Mouse (Mus musculus): Measurements from ENCODE around the gene Pacs2. TPM values are rescaled to one million over a fixed set of nuclear protein-coding genes. Genes with fewer than 3 reads are reported as not detected.
A peak's percentile ranks its signal among the peaks of the same experiment; 100 is the strongest.

Pacs2 gene
- 39.0 and 39.1 TPM in 2 replicates for polyA plus RNA-seq (2012; rRNA removed)

DNA sequence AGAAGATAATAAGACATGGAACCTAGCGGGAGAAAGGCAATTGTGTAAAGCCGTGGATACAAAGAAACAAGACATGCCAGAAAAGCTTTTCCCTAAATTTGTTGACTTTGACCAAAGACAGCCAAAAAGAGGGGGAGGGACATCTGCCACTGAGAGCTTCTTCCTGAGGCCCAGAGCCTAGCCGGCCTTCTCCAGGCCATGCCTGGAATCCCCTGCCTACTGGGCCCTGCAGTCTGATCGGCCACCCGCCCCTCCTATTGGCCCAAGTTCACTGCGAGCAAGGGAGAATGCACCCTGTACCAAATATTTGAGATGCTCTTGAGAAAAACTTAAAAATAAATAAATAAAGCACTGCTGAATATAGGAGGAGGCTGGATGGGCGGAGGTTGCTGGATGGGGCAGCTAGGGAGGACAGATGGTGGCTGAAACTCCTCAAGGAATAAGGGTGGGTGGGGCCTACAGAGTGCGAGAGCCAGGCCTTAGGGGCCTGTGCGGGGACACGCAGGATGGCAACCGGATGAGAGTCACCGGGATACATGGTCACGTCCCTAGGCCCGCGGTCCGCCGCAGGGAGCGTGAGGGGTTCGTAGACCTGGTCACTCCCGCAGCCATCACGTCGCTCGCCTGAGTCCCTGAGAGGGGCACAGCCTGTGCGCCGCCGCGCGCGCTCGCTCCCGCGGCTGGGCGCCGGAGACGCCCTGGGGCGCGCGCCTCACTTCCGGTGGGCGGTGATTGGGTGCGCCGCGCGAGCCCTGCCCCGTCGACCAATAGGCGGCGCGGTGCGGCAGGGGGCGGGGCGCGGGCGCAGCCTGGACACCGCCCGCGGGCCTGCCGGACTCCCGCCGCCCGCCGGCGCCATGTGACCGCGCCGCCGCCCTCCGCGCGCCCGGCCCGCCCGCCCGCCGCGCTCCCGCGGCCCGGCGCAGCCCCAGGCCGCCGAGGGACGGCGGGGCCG, at the start of gene Pacs2:
Pacs2 (plus strand) TSS at position 905 of the 955 bp plus-strand sequence.
- DNase-seq (ENCODE audit: low read depth) = no peak

DNA sequence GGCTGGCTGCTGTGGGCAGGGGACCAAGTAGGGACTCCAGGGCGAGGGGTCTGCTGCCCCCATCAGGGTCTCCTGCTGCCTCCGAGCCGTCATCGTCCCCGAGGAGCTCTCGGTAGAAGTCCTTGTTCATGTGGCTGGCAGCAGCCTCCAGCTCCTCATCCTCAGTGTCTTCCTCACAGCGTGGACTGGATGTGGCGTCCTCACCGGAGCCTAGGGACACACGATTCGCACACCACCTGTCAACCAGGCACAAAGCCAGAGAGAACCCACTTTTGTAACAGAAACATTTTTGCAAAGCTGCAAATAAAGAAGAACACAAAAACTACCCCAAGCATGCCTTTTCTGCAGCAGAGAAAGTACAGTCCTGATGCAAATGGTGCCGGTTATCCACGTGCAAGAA, 48.5 kb upstream of the Pacs2 start:
- no peak for DNase-seq (ENCODE audit: low read depth)

DNA sequence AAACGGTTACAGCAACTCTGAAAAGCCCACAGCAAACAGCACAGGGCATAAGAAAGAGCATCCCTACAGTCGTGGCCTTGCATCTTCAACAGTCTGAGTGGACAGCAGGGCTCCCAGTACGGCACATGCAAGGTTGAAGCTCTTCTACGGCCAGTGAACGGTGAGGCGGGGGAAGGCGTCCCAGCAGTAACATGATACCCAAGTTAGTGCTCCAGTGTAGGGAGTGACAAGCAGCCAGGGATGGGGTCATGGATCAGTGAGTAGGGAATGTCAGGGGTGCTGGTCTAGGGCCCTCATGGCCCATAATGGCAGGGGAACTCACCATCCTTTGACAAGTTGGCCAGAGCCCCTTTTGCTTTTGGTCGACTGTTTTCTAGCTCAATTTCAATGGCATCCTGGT, 45.4 kb upstream of the Pacs2 start:
- no peak for DNase-seq (ENCODE audit: low read depth)

DNA sequence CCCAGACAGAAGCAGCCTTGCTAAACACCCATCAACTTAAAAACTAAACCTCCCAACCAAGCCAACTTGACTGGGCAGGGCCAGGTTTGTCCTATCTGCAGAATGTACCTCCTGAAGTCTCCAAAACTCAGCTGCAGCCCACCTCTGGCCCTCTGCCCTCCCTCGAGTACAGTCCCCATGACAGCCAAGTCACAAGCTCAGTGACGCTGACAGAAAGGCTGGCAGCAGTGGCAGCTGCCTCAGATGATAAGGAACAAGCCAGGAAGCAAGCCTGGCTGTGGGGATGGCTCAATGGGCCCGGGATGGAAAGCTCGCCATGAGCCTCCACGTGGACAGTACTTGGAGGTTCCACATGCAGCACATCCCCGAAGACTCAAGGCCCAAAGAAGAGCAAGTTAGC, 44.7 kb upstream of the Pacs2 start:
- no peak for DNase-seq (ENCODE audit: low read depth)

DNA sequence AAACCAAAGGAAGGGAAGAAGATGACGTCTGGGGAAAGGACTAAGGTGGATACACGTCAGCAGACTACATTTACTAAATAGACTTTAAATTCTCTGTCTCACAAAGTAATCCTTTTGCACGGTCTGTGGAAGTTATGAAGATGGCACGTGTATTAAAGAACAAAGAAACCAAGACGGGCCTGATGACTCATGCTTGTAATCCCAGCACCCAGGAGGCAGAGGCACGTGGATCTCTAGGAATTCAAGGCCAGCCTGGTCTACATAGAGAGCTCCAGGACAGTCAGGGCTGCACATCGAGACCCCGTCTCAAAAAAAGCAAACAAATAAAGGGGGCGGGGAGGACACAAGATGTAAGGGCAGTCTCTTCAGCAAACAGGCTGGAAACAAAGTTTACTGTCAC, 39.6 kb upstream of the Pacs2 start:
- no peak for DNase-seq (ENCODE audit: low read depth)

DNA sequence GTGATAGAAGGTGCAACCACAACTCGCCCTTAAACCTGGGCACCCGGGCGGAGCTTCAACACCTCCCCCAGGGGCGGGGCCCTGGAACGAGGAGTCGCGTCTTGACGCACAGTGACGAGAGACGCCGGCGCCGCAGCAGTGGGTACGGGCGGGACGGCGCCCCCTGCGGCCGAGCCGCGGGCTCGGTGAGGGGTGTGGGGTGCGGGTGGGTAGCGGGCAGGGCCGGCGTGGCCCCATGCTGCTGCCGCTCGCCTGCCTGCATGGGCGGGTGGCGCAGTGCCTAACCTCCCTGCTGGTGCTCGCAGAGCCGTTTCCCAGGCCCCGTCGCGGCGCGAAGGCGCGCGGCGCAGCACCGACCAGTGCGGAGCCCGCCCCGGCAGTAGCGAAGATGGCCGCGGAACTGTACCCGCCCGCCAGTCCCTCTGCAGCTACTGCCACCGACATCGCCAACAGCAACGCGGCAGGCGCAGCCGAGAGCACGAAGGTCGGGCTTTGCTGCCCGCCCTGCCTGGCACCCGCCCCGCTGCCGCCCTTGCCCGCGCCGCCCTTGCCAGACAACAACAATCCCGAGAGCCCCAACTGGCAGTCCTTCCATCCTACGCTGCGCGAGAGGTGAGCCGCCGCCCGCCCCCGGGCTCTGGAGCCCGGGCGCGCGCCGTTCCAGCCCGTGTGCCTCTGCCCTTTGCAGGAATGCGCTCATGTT, 37.8 kb upstream of the Pacs2 start, which contains the start of gene Btbd6:
Btbd6 (plus strand) TSS at position 112 of the 703 bp plus-strand sequence.
- no peak for DNase-seq (ENCODE audit: low read depth)

DNA sequence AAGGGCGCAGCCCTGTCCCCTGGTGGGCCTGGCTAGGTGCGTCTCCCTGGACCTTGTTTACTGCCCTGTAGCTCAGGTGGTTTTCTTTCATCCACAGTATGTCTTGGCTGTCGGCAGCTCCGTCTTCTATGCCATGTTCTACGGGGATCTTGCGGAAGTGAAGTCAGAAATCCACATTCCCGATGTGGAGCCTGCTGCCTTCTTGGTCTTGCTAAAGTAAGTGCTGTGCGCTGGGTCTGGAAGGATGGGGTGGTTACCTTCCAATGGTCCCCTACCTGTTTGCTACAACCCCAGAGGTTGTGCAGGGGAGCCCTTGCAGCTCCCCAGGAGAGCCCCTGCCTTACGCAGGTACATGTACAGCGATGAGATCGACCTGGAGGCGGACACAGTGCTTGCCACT, 37.2 kb upstream of the Pacs2 start:
- no peak for DNase-seq (ENCODE audit: low read depth)

DNA sequence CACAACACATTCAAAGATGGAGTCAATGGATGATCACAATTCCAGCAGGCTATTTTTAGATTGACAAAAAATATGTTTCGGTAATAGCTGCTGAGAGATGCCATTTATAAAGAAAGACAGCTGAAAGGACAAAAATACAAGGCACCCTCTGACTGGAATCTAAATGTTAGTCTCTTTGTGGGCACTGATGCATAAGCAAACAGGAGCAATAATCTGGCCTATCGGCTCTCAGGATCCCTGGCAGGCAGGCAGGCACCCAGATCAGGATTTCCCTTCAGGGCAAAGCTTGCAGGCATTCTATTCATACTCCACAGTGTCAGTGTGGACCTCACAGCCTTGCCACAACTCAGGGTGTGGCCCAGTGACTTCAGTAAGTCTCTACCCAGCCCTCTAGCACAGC, 32.3 kb upstream of the Pacs2 start:
- no peak for DNase-seq (ENCODE audit: low read depth)

DNA sequence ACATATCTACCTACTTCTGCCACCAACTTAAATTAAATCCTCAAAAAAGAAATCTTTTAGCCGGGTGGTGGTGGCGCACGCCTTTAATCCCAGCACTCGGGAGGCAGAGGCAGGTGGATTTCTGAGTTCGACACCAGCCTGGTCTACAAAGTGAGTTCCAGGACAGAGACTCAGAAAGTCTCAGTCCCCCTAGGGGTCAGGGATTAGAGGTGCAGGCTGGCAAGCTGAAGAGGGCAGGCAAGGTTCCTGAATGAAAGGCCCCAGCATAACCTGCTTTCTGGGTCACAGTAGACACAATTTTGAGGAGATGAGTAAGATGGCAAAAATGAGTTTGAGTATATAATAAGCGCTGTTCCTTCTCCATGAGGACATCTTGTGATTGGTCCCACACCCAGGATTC, 29.0 kb upstream of the Pacs2 start:
- no peak for DNase-seq (ENCODE audit: low read depth)

DNA sequence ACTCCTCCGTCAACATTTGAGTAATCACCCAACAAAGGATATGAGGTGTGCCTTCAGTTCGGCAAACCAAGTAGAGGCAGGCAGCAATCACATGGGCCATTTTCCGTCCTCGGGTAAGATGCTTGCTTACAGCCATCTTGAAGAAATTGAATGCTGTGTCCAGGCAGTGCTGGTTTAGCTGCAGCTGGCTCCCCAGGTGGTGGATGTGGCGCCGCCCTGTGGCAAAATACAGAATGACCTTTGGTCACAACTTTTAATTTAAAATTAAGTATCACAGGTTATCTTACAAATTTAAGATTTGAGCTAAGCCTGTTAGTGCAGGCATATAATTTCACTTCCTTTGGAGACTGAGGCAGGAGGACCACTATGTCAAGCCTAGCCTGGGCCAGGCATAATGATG, 26.4 kb upstream of the Pacs2 start:
- no peak for DNase-seq (ENCODE audit: low read depth)

DNA sequence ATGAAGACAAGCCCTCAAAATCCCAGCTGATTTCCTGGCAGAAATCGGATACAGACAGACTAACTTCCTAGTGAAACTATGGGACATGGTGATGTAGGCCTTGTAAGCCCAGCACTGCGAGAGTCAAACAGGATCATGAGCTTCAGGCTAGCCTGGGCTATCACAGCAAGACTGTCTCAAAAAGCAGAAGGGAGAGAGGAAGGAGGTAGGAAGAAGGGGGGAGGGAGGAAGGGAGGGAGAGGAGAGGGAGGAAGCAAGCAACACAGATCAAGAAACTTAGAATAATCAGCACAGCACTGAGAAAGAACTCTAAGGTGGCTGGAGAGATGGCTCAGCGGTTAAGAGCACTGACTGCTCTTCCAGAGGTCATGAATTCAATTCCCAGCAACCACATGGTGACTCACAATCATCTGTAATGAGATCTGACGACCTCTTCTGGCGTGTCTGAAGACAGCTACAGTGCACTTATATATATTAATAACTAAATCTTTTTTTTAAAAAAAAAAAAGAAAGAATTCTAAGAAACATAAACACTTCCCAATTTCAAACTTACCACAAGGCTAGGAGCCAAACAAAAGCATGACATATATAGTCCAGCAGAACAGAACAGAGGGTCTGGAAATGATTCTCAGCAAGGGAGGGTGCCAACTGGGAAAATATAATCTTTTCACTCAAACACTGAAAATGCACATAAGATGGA, 23.5 kb upstream of the Pacs2 start:
- no peak for DNase-seq (ENCODE audit: low read depth)

DNA sequence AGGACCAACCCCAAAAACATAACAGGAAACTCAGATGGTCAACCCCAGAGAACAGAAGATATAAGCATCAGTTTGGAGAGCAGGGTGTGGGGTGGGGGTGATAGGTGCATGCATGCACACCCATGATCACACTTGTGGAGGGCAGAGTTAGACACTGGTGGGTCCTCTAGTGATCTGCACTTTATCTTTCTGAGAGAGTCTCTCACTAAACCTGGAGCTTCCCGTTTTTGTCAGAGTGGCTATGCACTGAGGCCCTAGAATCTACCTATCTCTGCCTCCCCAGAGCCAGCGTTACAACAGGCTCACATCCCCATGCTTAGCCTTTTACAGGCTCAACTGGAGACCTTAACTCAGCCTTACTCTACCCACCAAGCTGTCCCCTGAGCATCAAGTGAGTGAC, 22.9 kb upstream of the Pacs2 start:
- no peak for DNase-seq (ENCODE audit: low read depth)

DNA sequence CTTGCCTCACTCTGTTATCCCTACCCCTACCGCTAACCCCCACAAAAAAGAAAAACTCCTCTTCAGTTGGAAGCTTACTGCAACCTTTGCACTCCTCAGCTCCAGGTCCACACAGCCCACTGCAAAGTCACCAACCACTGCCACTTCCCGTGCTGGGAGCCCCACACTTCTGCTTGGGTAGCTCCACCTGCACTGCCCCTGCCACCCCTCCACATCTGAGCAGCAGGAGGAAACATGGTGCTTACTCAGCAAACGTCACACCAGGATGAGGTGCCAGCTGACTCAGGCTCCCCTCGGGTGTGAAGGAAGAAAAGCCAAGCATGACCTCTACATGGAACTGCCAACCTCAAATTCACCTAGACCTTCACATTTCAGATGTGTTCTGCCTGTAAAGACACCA, 20.2 kb upstream of the Pacs2 start:
- no peak for DNase-seq (ENCODE audit: low read depth)

DNA sequence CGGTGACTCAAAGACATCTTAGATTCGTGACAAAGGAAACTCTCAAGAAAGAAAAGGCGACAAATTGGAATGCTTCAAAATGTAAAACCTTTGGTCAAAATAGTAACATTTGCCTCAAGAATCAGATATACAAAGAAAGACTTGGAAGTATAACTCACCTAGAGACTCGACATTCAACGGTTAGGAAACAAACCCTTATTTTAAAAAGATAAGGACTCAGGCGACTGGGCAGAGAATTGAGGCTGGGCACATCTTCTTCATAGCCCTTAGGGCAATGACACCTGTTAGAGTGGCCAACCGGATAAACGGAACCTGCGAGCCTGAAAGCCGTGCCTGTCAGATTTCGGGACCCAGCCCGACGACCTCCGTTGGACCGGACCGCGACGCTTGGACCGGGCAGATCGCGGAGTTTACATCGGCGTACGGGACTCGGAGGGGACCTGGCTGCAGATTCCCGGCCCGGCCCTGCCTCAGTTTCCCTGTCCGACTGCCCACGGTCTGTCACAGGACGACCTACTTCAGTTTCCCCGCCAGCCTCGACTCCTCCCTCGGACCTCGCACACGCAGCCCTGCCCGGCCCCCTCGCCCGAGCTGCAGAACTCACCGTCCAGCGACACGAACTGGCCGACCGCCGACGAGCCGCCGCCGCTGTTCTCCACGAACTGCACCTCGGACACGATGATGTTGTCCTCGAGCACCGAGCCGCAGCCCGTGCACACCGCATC, 14.6 kb upstream of the Pacs2 start:
- no peak for DNase-seq (ENCODE audit: low read depth)

DNA sequence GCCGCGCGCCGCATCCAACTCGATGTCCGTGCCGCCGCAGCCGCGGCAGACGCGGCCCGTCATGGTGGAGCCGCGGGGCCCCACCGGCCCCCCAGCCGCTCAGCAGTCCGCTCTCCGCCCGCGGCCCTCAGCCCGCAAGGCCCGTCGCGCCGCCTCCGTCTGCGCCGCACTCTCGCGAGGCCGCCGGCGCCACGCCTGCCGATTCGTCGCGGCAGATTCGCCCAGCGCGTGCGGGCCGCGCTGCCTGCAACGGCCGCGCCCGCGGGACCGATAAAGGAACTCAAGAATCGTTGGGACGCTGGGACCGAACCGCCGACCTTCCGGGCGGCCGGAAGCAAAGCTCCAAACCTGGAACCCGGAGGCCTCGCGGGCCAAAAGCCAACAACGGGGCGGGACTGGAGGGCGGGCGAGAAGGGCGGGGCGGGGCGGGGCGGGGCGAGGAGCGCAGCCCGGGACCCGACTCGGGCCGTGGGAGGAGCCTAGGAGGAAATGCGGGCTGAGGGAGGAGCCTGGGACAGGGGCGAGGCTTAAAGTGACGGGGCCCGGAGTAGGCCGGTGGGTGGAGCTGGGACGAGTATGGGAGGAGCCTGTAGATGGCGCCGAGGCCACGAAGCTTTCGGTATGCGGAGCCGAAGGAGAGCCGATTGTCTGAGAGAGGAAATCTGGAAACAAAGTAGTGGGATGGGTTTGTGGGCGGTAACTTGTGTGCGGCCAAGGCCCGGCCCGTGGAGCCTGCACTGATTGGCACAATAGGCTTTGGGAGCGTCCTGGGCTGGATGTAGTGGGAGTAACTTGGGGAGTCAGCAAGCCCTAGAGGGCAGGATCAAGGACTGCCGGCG, 13.8 kb upstream of the Pacs2 start, which contains the start of gene Brf1:
Brf1 (minus strand) TSS at position 411 of the 839 bp plus-strand sequence.
- peak; percentile 77 for DNase-seq (ENCODE audit: low read depth)

DNA sequence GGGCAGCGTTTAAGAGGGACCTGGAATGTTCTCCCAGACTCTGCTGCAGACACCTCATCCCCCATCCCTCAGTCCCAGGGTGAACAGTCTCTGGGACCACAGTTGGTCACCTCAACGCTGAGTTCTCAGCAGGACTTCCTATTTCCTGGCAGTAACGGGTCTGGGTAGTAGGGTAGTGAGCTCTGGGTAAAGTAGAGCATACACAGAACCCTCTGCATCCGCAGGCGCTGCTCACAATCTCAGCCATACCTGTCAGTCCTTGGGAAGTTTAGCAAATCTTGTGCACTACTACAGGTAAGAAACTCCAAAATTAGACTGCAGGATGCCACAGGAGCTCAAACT, 13.2 kb upstream of the Pacs2 start:
- no peak for DNase-seq (ENCODE audit: low read depth)

DNA sequence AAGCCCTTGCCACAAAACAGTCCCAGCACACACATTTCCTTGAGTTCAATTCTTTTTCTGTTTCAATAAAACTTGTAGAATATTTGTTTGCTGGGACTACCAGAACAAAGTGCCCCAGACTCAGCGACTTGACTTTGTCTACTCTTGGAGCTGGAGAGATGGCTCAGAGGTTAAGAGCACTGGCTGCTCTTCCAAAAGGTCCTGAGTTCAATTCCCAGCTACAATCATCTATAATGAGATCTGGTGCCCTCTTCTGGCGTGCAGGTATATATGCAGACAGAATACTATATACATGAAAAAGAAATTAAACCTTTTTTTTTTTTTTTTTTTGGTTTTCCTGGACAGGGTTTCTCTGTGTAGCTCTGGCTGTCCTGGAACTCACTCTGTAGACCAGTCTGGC, 11.6 kb upstream of the Pacs2 start:
- DNase-seq (ENCODE audit: low read depth) = no peak

DNA sequence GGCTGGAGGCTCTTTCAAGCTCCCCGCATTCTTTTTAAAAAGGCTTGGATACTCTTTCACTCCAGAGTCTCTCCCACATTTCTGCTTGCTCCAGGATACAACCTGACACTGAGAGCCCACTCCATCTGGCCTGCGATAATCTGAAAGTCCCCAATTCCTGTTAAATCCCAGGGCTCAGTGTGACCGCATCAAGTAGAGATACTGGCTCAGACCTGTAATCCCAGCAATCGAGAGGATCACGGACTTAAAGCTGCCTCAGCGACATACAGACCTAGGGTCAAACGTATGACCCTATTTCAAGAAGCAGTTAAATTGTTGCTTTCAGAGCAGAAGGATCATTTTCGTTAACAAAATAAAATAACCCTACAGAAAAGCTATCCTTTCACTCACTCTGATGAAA, 10.3 kb upstream of the Pacs2 start:
- DNase-seq (ENCODE audit: low read depth) = no peak

DNA sequence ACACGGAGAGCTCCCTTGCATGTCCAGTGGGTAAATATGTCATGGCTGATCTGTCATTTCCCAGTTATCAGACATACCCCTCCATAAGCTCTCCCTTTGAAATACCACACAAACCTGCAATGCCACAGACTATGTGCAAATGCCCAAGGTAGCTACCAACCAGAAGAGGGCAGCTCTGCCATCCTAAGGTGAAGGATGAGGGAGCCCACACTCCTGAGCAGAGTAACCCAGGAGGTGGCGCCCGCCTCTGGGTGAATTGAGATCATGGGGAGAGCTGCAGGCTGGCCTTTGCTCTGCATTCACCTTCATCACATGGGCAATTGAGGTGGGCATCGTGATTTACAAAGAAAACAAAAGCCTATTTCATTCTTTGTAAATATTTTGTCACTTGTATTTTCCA, 9.3 kb upstream of the Pacs2 start:
- no peak for DNase-seq (ENCODE audit: low read depth)

DNA sequence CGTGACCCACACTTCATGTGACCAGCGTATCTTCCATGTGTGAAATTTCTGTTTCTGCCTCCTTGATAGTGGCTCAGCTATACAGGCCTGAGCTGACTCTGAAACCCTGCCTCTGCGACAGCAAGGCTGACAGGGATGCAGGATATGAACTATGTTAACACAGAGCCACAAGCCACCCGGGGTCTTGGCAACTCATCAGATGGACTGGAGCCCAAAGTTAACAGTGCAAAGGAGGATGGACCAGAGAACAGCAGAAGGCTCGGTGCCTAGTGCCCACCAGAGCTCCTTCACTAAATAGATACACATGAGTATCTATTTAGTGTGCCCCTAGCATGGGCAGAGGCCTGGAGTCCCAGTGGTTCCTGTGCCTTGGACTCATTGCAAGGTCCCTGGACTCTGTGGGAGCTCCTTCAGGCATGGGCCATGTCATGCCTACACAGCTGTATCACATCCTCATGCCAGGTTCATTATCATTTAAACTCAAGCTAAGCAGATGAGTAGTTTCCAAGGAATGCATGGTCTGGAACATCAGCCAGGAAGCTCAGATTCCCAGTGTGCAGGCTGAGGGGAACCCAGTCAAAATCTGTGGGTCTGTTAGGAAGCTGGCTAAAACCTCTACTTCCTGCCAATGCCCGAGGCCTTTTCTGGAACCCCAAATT, 2.5 kb upstream of the Pacs2 start:
- no peak for DNase-seq (ENCODE audit: low read depth)
